Mouse (Mus musculus) retina, postnatal 1 day (tissue): Measurements from ENCODE around the gene Sec13.
"Not testable (repeated sequence)": the region's sequence is repeated elsewhere in the genome, so short reads cannot be mapped to it uniquely, and the experiment has no call there.

Source experiments
- DNase-seq: peaks from one replicate; pipeline ENCODE4 v3.0.0-alpha.2; 2012

The Sec13 gene

DNA sequence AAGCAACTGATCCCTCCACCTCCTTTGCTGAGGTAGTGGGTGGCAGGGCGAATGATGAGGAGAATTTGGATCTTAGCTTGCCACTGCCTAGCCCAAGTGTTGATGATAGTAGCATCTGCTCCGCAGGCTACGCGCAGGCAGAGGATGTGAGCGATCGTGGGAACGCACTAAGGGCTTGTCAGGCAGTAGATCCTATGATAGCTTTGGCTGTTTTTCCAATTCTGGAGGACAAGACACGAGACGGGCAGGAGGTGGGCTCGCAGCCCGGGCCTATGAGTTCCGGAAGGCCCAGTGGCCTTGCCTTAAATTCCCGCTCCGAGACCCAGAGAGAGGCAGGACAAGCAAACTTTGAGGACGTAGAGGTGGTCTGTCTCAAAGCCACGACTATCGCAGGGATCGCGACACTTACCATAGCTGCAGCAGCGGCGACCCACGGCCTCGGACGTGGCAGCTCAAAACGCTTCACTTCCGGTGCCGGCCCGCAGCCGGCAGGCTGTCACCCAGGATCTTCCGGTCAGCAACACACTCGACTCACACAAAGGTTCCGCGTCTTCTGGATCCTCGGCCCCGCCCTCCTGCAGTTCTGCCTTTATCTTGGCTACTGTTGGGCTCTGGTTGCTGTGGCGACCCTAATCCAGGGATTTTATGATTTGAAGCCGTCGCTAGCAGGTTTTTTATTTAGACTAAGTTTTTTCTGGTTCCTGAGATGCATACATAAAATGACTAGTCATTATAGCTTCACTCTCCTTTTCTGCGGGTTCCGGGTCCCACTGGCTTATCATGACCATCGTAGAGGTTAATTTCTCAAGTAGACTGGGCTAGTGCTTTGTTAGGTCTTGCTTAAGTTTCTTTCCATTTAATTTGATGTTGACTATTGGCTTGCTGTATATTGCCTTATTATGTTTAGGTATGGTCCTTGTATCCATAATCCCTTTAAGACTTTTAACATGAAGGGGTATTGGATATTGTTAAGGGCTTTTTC, at the start of gene Sec13:
Gene Sec13, minus strand, starts transcription at position 508 of the 982 bp plus-strand sequence.
- peak; percentile 95 for DNase-seq

DNA sequence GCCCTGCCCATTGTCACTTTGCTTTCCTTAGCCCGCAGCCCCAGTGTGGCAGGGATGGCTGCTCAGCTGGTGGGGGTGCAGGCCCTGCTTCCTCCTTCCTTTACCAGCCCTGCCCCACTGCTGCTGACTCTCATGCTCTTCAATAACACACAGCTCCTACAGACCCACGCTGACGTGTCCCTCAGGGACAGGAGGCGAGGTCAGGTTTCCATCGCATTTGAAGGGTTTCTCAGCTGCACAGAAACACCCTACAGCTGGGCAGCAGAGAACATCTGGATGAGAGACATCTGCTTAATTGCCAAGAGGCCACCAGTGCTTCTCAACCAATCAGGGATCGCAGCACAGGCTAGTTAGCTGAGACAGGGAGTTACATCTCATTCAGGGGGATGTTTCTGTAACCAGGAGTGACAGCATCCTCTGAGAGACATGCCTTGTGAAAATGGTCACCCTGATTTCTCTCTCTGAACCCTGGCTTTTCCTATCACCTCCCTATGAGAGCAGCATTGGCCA, 47.0 kb upstream of the Sec13 start:
- peak; percentile 31 for DNase-seq

DNA sequence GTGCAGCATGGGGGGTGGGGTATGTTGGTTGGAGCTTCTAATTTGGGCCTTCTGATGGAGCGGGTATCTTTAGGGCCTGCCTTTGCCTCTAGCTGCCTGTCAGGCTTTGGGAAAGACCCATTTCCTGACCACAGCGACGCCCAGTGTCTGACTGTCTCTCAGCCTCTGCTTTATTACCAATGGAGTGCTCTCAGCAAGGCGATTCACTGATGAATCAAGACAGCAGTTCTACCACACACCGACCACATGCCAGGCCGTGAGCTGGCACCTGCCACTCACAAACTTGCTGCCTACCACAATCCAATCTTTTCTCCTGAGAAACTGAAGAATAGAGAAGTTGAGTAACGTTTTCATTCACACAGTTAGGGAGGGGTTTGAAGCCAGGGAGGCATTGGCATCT, 45.1 kb upstream of the Sec13 start:
- no peak for DNase-seq

DNA sequence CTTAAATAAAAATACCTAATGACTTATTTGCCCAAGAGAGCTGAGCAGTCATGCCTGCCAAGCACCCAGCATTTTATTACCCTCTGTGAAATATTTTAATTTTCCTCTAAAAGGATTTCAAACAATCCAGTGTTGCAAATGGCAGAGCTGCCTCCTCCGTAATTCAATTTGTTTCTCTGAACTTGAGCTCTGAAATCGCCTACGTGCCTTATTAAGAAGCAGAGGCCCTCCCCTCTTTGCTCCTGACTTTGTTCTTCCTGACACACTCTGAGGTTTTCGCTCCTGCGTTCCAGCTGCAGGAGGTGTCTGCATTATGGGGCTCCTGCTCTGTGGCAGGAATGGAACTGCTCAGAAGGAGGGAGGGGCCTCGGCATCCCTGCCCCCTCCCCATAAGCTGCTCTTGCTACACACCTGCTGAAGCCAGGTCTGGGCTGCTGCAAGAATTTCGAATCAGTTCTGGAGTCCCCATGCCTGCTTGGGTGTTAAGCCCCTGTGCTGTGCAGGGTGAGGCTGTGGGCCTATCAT, 37.7 kb upstream of the Sec13 start:
- DNase-seq = no peak

DNA sequence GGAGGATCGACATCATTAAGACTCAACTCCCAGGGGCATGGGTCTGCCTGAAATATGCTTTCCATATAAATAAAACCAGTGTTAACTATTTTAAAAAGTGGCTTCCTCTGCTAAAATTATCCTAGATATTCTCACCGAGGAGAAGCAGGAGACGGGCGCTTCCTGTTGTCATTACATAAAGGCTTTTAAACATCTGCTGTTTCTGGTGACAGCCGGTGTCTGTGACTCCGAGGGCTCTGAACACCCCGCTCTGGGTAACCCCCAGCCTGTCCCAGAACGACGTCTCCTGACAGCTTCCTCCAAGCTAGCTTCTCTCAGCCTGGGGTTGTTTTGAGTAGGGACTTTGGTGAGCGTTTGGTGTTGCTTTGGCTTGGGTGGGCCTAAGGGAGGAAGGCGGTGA, 28.3 kb upstream of the Sec13 start:
- no peak for DNase-seq

DNA sequence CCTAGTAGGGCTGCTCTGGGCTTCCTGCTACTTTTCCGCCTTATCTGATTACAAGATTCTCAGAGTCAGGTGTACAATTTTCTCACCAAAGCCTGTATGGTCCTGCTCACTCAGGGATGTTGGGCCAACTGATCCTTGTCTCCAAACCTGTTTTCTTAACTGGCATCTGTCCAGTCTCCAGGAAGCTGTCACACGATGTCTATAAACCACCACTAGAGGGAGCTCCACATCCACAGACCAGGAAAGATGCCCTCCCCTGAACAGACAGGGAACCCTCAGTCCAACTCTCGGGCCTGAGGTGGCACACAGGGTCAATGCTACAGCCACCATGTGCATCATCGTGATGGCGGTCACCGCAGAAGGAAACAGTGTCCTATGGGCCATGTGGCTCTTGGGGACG, 21.1 kb upstream of the Sec13 start:
- DNase-seq = peak; percentile 88

DNA sequence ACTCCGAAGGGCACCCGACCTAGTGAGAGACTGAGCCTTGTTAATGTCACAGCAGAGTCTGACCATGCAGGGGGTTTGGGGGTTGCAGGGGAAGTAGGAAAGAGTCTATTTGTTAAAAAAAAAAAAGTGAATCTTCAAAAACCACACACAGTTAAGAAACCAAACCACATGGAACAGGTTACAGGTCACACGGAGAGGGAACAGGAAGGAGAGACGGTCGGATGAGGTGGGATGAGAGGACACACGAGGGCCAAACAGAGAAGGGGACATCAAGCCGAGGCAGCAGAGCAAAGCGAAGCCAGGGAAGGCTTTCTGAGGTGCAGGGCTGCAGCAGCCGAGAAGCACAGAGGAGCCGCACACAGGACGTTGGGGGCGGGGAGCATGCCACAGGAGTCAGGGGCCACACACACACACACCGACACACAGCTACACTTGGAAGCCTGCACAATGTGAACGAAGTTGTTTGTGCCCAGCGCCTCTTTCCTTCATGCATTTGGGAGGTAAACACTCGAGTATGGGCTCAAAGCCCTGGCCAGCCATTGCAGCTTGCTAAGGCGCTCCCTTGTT, 8.7 kb upstream of the Sec13 start:
- DNase-seq = no peak

DNA sequence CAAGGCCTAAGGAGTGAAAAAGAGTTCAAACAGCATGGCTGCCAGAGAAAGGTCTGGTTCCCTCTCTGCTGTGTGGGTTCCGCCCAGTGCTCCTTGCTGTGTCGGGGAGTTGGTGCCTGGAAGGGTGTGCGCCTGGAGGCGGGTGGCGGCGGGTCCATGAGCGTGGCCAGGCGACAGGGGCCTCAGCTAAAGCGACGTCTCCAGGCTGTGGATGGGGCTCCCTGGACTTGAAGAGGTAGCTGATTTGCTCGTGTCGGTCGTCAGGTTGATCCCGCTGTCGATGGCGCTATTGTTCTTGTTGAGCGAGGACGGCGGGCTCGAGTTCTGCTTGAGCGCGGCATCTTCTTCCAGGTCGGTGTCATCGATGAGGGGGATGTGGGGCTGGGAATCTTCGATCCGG, 7.8 kb upstream of the Sec13 start:
- peak; percentile 10 for DNase-seq

DNA sequence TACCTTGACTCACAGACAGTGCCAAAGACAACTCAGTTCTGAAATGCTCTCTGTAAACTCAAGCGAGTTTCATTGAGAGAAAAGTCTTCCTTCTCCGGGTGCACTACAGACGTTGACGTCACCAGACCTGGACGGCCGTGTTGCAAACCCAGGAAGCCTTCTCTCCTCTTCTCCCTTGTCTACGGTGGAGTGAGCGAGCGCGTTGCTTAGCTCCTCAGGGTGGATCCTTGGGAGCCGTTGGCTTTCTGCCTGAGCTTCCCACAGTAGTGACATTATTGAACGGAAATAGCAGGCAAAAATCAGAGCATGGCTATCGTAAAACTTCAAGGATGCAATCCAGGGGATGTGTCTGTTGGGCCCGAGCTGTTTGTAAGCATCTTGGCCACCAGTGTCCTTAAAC, 6.7 kb upstream of the Sec13 start:
- DNase-seq = no peak

DNA sequence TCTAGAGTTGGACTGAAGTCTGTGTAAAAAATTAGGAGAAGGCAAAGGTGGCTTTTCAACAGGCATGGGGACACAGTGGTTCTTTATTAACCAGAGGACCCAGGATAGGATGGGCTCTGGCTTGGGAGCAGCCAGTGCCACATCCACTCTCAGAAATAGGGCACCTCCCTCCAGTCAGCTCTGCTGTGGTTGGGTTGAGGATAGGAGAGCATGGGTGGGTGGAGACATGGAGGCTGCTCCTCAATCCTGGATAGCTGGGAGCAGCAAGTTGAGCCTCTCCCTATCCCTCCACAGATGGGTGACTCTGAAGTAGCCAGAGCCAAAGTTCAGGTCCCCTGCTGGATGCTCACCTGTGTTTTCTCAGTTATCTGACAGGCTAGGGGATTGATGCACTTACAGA, 4.6 kb upstream of the Sec13 start:
- no peak for DNase-seq

DNA sequence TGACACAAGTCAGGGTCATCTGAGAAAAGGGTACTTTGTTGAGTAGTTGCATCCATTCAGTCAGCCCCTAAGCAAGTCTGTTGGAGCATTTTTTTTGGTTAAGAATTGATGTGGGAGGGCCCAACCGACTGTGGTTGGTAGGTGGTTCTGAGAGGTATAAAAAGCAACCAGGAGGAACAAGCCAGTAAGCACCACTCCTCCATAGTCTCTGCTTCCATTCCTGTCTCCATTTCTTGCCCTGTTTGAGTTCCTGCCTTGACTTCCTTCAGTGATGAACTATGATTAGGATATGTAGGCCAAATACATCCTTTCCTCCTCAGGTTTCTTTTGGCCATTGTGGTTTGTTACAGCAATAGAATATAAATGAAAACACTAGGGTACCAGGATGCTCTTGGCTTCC, 2.6 kb upstream of the Sec13 start:
- no peak for DNase-seq

DNA sequence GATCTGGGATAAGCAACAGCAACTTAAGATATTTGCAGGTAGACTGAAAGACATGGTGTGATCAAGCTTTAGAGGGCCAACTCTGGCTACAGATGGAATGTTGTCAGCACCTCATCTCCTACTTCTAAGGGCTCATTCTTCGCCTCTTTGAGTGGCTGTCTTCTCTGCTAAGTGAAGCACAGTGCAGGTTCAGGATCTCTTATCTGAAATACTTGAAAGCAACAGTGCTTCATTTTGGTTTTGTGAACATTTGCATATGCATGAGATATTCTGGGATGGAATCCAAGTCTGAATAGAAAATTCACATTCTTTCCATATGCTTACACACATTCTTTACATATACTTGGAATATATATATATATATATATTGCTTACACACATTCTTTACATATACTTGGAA, 1.8 kb upstream of the Sec13 start:
- no peak for DNase-seq

DNA sequence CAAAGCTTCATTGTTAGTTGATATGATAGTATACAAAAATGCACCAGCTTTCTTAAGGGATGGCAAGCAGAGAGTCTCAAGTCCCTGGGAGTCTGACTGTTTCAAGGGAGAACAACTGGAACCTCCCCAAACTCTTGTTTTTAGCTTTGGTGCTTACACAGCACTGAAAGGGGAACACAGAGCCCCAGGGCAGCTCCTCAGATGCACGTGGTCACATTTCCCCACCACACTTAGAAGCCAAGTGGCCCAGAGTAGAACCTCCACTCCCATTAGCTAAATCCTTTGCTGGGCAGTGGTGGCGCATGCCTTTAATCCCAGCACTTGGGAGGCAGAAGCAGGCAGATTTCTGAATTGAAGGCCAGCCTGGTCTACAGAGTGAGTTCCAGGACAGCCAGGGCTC, 882 bp upstream of the Sec13 start:
- DNase-seq = no peak

DNA sequence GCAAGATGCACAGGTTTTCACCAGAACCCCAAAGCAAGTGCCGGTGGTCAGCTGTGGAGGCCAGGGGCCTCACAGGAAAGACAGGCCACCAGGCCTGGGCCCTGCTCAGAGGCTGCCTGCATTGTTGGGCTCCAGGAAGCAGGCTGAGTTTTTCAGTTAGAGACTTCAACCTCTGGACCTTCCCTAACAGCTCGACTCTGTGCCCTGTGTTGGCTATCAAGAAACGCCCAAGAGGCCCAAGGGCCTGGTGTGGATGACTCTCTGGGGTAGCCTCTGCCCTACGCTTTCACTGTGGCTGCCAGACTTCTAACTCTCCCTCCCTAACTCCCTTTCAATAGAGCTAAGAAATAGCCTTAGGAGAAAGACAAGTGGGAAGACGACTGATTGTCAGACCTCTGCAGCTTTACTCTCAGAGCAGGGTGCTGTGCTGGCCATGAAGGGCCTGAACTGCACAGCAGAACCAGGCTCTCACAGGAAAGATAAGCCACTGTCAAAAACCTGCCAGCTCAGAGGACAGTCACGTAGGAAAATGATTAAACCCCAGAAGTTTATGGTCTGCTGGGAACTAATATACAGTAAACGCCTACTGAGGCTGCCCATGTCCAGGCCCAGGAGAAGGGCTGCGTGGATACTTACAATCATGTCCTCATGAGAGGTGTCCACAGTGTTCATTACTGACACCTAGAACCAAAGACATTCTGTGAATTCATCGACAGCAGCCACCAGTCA, 3.1 kb downstream of the Sec13 start:
- no peak for DNase-seq

DNA sequence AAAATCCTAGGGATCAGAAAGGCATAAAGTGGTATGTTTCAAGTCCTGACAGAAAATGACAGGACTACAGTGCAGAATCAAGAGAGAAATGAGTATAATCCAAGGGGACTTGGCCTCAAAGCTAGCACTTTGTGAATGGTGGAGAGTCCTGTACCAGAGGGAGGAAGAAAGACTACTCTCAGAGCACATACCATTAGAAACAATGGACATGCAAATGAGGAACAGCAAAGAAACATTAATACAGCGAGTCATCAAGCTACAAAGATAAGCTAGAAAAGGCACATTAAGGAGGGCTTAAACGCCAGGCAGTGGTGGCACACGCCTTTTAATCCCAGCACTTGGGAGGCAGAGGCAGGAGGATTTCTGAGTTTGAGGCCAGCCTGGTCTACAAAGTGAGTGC, 9.2 kb downstream of the Sec13 start:
- no peak for DNase-seq

DNA sequence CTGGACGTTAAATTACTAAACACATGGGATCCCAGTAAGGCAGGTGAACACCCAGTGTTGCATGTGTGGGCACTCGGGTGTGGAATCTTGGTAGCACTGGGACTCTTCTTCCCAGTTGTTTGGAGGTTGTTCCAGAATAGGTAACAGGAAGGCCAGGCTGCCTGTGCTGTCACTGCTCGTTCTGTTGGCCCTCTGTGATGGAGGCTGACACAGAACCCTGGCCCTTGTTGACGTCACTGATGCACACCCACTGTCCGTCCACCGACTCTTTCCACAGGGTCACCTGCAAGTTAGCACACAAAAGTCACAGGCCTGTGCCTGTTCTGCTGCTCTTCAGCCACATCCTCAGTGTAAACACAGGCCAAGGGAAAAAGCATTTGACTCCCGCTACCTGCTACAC, 12.4 kb downstream of the Sec13 start:
- DNase-seq = no peak

DNA sequence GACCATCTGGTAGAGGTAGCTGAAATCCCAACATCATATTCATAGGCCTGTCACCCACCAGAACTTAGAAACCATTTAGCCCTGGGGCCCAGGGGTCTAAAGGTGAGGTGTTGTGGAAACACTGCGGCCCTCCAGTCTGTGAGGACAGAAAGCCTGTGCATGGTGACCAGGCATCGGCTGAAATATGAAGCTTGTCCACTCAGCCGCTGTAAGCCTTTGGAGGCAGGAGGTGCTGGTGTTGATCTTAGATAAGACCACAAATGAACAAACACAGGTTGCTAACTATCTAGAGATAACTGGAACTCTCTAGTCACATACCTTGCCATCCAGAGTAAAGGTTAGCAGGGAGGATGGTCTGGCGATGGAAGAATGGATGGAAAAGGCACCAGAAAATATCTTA, 19.5 kb downstream of the Sec13 start:
- DNase-seq = no peak

DNA sequence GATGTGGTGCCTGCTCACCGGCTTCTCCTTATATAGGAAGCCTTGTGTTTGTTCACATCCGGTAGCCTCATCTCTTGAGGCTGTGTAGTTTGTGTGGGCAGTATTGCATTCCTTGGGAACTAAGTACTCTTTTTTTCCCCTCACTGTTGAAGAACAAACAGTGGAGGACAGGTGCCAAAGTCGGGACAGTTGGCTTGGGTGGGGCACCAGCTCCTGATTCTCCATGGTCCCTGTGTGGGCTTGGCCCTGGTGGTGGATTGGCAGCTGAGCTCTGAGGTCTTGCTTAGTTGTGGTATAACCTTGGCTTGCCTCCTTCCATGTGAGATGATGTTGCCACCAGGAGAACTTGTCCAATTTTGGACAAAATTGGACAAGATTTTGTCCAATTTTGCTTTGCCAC, 20.7 kb downstream of the Sec13 start, which contains the start of gene Ghrl:
Gene Ghrl, minus strand, starts transcription at position 3 of the 400 bp plus-strand sequence.
- DNase-seq = no peak

DNA sequence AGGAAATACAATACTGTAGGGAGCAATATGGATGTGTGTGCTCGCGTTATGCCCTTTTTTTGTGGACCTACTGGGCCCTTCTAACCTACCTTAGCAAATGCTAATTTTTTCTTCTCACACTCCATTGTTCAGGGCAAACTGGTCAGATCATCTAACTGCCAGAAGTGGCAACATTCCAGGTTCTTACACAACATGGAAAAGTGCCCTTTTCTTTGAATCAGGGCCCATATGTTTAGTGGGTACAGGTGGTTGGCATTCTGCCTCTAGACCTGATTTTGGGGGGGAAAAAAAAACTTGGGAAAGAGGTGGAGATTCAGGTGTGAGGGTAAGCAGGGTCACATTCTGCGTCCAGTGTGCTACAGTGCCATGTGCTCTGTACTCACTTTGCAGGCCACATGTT, 23.0 kb downstream of the Sec13 start:
- DNase-seq = no peak

DNA sequence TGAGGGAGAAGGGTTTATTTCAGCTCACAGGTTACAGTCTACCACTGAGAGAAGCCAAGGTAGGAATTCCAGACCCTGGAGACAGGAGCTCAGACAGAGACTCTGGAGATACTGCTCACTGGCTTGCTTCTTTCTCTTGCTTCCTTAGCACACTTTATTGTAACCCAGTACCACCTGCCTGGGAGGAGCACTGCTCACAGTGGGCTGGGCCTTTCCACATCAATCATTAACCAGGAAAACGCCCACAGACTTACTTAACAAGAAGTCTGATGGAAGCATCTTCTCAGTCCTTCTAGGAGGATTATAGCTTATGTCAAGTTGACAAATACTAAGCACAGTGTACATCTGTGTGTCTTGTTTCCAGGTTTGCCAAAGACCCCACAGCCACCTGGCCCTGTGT, 25.7 kb downstream of the Sec13 start:
- DNase-seq = no peak

DNA sequence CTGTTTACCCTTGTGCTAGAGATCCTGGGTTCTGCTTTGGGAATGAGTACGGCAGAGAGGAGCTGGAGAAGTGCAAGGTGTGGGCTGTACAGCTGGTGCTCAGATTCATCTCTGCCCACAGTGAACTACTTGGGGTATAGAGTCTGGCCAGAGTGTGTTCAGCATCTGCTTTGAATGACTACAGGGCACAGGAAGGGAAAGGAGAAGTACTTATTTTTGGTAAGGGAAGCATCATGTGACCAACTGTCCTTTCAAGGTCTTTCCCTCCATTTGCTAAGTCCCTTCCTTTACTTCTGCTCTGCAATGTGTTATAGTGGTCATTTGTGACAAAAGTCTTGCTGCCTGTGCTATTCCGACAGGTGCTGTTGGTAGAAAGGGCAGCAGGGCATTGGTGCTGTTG, 26.3 kb downstream of the Sec13 start:
- DNase-seq = no peak

DNA sequence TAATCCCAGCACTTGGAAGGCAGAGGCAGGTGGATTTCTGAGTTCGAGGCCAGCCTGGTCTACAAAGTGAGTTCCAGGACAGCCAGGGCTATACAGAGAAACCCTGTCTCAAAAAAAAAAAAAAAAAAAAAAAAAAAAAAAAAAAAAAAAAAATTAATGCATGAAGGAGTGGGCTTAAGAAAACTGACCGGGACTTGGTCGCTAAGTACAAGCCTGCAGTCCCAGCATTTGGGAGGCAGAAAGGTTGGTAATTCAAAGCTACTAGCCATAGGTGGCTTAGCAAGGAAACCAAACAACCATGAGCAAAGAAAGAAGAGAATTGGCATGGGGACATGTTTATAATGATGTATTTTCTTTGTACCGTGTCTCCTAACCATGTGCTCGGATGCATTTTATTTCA, 27.2 kb downstream of the Sec13 start:
- not testable (repeated sequence) for DNase-seq

DNA sequence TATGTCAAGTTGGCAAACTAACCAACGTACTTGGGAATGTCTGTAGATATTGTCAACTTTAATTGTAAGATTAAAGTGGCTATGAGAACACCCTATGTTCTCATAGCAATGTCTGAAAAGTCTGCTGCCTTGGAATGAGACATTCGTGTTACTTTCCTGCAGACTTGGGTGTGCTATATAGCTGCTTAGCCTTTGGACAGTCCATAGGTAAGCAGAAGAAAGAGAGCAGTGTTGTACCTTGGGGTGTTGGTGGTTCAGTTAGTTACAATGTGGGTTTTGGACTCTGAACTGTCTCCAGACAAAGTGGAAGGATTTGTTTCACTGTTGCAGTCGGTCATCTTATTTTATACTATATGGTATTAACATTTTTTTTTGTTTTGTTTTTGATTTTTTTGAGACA, 27.8 kb downstream of the Sec13 start:
- no peak for DNase-seq
